Comparison of ENCODE assay signal across 13 mouse cellular contexts in genomic region chrX:36906539-36906938, GRCm38 (mm10). TPM values are rescaled to one million over a fixed set of nuclear protein-coding genes. Genes with fewer than 3 reads are reported as not detected.
A peak's percentile ranks its signal among the peaks of the same experiment; 100 is the strongest.
DNase-seq lines count a peak whose midpoint lies in the region; ATAC-seq and TF ChIP-seq lines count a peak whose summit lies in the region.
"Had no signal": no experiment of that assay in that cellular context is flagged by ENCODE, and none has a peak within 500 bp of the region (broad histone marks: within the 10 kb centered on the region; RNA-seq: fewer than 3 reads in every experiment).

No protein-coding gene starts in this region.

- H3K27ac ChIP-seq in forebrain, postnatal 0 days (ENCODE audit: low read depth, low read length) = no peak overlapping the region
- H3K27ac ChIP-seq in forebrain, embryonic 10.5 days = no peak overlapping the region
- no peak overlapping the region for H3K27ac ChIP-seq in liver, postnatal 0 days (ENCODE audit: low read depth)
- no peak overlapping the region for H3K27ac ChIP-seq in liver, embryonic 12.5 days
- H3K27ac ChIP-seq in ES-Bruce4 (ENCODE audit: insufficient read depth, low read length) = no peak overlapping the region
- H3K27ac ChIP-seq: liver, embryonic 13.5 days had no signal

- 32% methylated on average over 5 of the region's 5 CpGs for whole genome bisulfite sequencing in forebrain, postnatal 0 days
- 43% methylated on average over 5 of the region's 5 CpGs for WGBS in forebrain, embryonic 10.5 days
- WGBS in liver, postnatal 0 days (ENCODE audit: insufficient replicate concordance) = 31% methylated on average over 5 of the region's 5 CpGs
- 28% methylated on average over 5 of the region's 5 CpGs for WGBS in liver, embryonic 12.5 days (ENCODE audit: insufficient replicate concordance)

- no peak for TF ChIP-seq EP300 in liver, postnatal 0 days (IDR thresholded peaks at IDR 0.05; ENCODE audit: low read depth)
- no peak for TF ChIP-seq EP300 in ES-Bruce4 (IDR thresholded peaks at IDR 0.05; ENCODE audit: insufficient read depth, low read depth, low read length)

- H3K27me3 ChIP-seq in forebrain, postnatal 0 days (ENCODE audit: insufficient read depth, low read length) = no peaks in the 10 kb centered on the region
- H3K27me3 ChIP-seq in forebrain, embryonic 10.5 days (ENCODE audit: poor library complexity, severe bottlenecking) = no peaks in the 10 kb centered on the region
- H3K27me3 ChIP-seq in liver, postnatal 0 days (ENCODE audit: insufficient read depth, low read length) = no peaks in the 10 kb centered on the region
- no peaks in the 10 kb centered on the region for H3K27me3 ChIP-seq in liver, embryonic 12.5 days (replicated peaks)
- H3K27me3 ChIP-seq in ES-Bruce4 (ENCODE audit: control insufficient read depth, insufficient read depth, low read length, poor library complexity, severe bottlenecking) = no peaks in the 10 kb centered on the region
- H3K27me3 ChIP-seq: liver, embryonic 13.5 days had no signal

- H3K9me3 ChIP-seq in forebrain, postnatal 0 days (ENCODE audit: low read length) = no peaks in the 10 kb centered on the region
- no peaks in the 10 kb centered on the region for H3K9me3 ChIP-seq in forebrain, embryonic 10.5 days
- no peaks in the 10 kb centered on the region for H3K9me3 ChIP-seq in liver, postnatal 0 days (ENCODE audit: low read length)
- no peaks in the 10 kb centered on the region for H3K9me3 ChIP-seq in liver, embryonic 12.5 days (replicated peaks)
- H3K9me3 ChIP-seq in ES-Bruce4 (replicated peaks; ENCODE audit: control insufficient read depth, insufficient read depth, low read length, poor library complexity, severe bottlenecking) = no peaks in the 10 kb centered on the region
- H3K9me3 ChIP-seq: liver, embryonic 13.5 days had no signal

- H3K9ac ChIP-seq in forebrain, postnatal 0 days = no peak overlapping the region
- no peak overlapping the region for H3K9ac ChIP-seq in liver, postnatal 0 days (replicated peaks)
- H3K9ac ChIP-seq in liver, embryonic 12.5 days = no peak overlapping the region
- no peak overlapping the region for H3K9ac ChIP-seq in ES-Bruce4 (ENCODE audit: low read depth, poor library complexity, severe bottlenecking)
- H3K9ac ChIP-seq: liver, embryonic 13.5 days had no signal

- H3K4me2 ChIP-seq in forebrain, postnatal 0 days (ENCODE audit: low read depth) = no peak overlapping the region
- H3K4me2 ChIP-seq in liver, postnatal 0 days (ENCODE audit: low read depth, low read length) = no peak overlapping the region
- no peak overlapping the region for H3K4me2 ChIP-seq in liver, embryonic 12.5 days
- H3K4me2 ChIP-seq: liver, embryonic 13.5 days had no signal

- H3K4me1 ChIP-seq in forebrain, postnatal 0 days (ENCODE audit: insufficient read depth) = no peaks in the 10 kb centered on the region
- H3K4me1 ChIP-seq in forebrain, embryonic 10.5 days = peaks cover 9% of the 10 kb centered on the region; the same call in 1 of the 2 replicates
- 0 out of 2 replicates have a peak, but pooled peaks cover 3% of the 10 kb centered on the region for H3K4me1 ChIP-seq in liver, postnatal 0 days (ENCODE audit: insufficient read depth)
- peaks cover 8% of the 10 kb centered on the region; the same call in 1 of the 2 replicates for H3K4me1 ChIP-seq in liver, embryonic 12.5 days
- no peaks in the 10 kb centered on the region for H3K4me1 ChIP-seq in ES-Bruce4 (ENCODE audit: control insufficient read depth, insufficient read depth, low read length)

- peak; percentile 18 for DNase-seq in forebrain, postnatal 0 days
- no peak for DNase-seq in forebrain, embryonic 10.5 days (ENCODE audit: extremely low spot score, low spot score)
- no peak for DNase-seq in liver, postnatal 0 days
- no peak for DNase-seq in thymus, postnatal 0 days (ENCODE audit: low spot score)
- DNase-seq in spleen, postnatal 36 days (ENCODE audit: low spot score in 2 of 2) = no peak
- DNase-seq: cerebellum, adult 9-11 months; heart, adult 18-20 months; heart, postnatal 14 days; liver, embryonic 13.5 days had no signal

- no peak overlapping the region for H3K4me3 ChIP-seq in forebrain, postnatal 0 days (ENCODE audit: low read depth, low read length)
- H3K4me3 ChIP-seq in forebrain, embryonic 10.5 days = no peak overlapping the region
- no peak overlapping the region for H3K4me3 ChIP-seq in liver, postnatal 0 days (ENCODE audit: low read depth, low read length)
- no peak overlapping the region for H3K4me3 ChIP-seq in liver, embryonic 12.5 days
- H3K4me3 ChIP-seq in ES-Bruce4 (ENCODE audit: low read depth, low read length) = no peak overlapping the region
- H3K4me3 ChIP-seq: liver, embryonic 13.5 days had no signal

- TF ChIP-seq CTCF in forebrain, postnatal 0 days (IDR thresholded peaks at IDR 0.05; ENCODE audit: low read depth) = peak; percentile 45
- TF ChIP-seq CTCF in liver, postnatal 0 days (IDR thresholded peaks at IDR 0.05; ENCODE audit: low read depth) = peak; percentile 35
- TF ChIP-seq CTCF in ES-Bruce4 (IDR thresholded peaks at IDR 0.05; ENCODE audit: low read depth, low read length) = peak; percentile 7

- no peak for ATAC-seq in forebrain, postnatal 0 days
- ATAC-seq in liver, postnatal 0 days = no peak
- no peak for ATAC-seq in liver, embryonic 12.5 days
- 0 out of 2 replicates have a peak, but pooled peaks have one; percentile 26 for ATAC-seq in common myeloid progenitor, adult 5-6 weeks (replicated peaks; ENCODE audit: low read depth, poor library complexity, severe bottlenecking)
- ATAC-seq: inflammation-experienced regulatory T-cells, adult 6 months had no signal

- H3K36me3 ChIP-seq in forebrain, postnatal 0 days (ENCODE audit: insufficient read depth) = no peaks in the 10 kb centered on the region
- H3K36me3 ChIP-seq in forebrain, embryonic 10.5 days (replicated peaks) = no peaks in the 10 kb centered on the region
- no peaks in the 10 kb centered on the region for H3K36me3 ChIP-seq in liver, postnatal 0 days (replicated peaks; ENCODE audit: insufficient read depth, low read length)
- H3K36me3 ChIP-seq in liver, embryonic 12.5 days = no peaks in the 10 kb centered on the region
- H3K36me3 ChIP-seq in ES-Bruce4 (ENCODE audit: control insufficient read depth, insufficient read depth, low read length, poor library complexity, severe bottlenecking) = no peaks in the 10 kb centered on the region
- H3K36me3 ChIP-seq: liver, embryonic 13.5 days had no signal

- no peak for TF ChIP-seq POLR2A in ES-Bruce4 (IDR thresholded peaks at IDR 0.05; ENCODE audit: insufficient read depth, low read length)

RNA-seq across cellular contexts. Expression of gene Nkrf, which starts 3.8 kb away (rescaled TPM):
- total RNA-seq in forebrain, postnatal 0 days (2014; rRNA removed) = 22.7 and 24.7 TPM in 2 replicates
- polyA plus RNA-seq in forebrain, postnatal 0 days (2015; fragmentation: Nextera tagmentation; extraction: Ambion mirVana) = 8.7 and 10.5 TPM in 2 replicates
- polyA plus RNA-seq in forebrain, embryonic 10.5 days (2016; fragmentation: Nextera tagmentation; extraction: Ambion mirVana) = 2.4 and 2.6 TPM in 2 replicates
- 0.69 and 0.75 TPM in 2 replicates for polyA plus RNA-seq in liver, postnatal 0 days (2015; fragmentation: Nextera tagmentation; extraction: Ambion mirVana)
- polyA plus RNA-seq in liver, embryonic 12.5 days (2016; fragmentation: Nextera tagmentation; extraction: Ambion mirVana) = 1.2 TPM in 2 replicates
- polyA plus RNA-seq in ES-Bruce4 (2011; ENCODE audit: insufficient read depth, insufficient read length, low read depth, missing spikeins) = 15.2 and 17.7 TPM in 2 replicates
- 18.5 and 20.6 TPM in 2 replicates for total RNA-seq in common myeloid progenitor, adult 5-6 weeks (2017)
- polyA plus RNA-seq in thymus, postnatal 0 days (2015; fragmentation: Nextera tagmentation; extraction: Ambion mirVana) = 2.5 TPM in 2 replicates

RNA-seq across cellular contexts. Expression of gene C330007P06Rik, which starts 32.6 kb away (rescaled TPM):
- 30.6 and 36.1 TPM in 2 replicates for total RNA-seq in forebrain, postnatal 0 days (2014; rRNA removed)
- 18.0 and 20.8 TPM in 2 replicates for polyA plus RNA-seq in forebrain, postnatal 0 days (2015; fragmentation: Nextera tagmentation; extraction: Ambion mirVana)
- polyA plus RNA-seq in forebrain, embryonic 10.5 days (2016; fragmentation: Nextera tagmentation; extraction: Ambion mirVana) = 32.7 and 33.0 TPM in 2 replicates
- polyA plus RNA-seq in liver, postnatal 0 days (2015; fragmentation: Nextera tagmentation; extraction: Ambion mirVana) = 9.2 TPM in 2 replicates
- polyA plus RNA-seq in liver, embryonic 12.5 days (2016; fragmentation: Nextera tagmentation; extraction: Ambion mirVana) = 18.5 and 22.2 TPM in 2 replicates
- polyA plus RNA-seq in ES-Bruce4 (2011; ENCODE audit: insufficient read depth, insufficient read length, low read depth, missing spikeins) = 20.2 and 20.7 TPM in 2 replicates
- 55.6 TPM in 2 replicates for total RNA-seq in common myeloid progenitor, adult 5-6 weeks (2017)
- polyA plus RNA-seq in thymus, postnatal 0 days (2015; fragmentation: Nextera tagmentation; extraction: Ambion mirVana) = 28.5 and 29.7 TPM in 2 replicates

RNA-seq across cellular contexts. Expression of gene Ube2a, which starts 32.8 kb away (rescaled TPM):
- 24.4 and 31.4 TPM in 2 replicates for total RNA-seq in forebrain, postnatal 0 days (2014; rRNA removed)
- polyA plus RNA-seq in forebrain, postnatal 0 days (2015; fragmentation: Nextera tagmentation; extraction: Ambion mirVana) = 125 and 145 TPM in 2 replicates
- polyA plus RNA-seq in forebrain, embryonic 10.5 days (2016; fragmentation: Nextera tagmentation; extraction: Ambion mirVana) = 126 and 131 TPM in 2 replicates
- 92.5 and 94.9 TPM in 2 replicates for polyA plus RNA-seq in liver, postnatal 0 days (2015; fragmentation: Nextera tagmentation; extraction: Ambion mirVana)
- polyA plus RNA-seq in liver, embryonic 12.5 days (2016; fragmentation: Nextera tagmentation; extraction: Ambion mirVana) = 88.0 and 89.9 TPM in 2 replicates
- 101 and 112 TPM in 2 replicates for polyA plus RNA-seq in ES-Bruce4 (2011; ENCODE audit: insufficient read depth, insufficient read length, low read depth, missing spikeins)
- total RNA-seq in common myeloid progenitor, adult 5-6 weeks (2017) = 13.8 and 19.4 TPM in 2 replicates
- 198 and 205 TPM in 2 replicates for polyA plus RNA-seq in thymus, postnatal 0 days (2015; fragmentation: Nextera tagmentation; extraction: Ambion mirVana)
